In the genomic region with DNA sequence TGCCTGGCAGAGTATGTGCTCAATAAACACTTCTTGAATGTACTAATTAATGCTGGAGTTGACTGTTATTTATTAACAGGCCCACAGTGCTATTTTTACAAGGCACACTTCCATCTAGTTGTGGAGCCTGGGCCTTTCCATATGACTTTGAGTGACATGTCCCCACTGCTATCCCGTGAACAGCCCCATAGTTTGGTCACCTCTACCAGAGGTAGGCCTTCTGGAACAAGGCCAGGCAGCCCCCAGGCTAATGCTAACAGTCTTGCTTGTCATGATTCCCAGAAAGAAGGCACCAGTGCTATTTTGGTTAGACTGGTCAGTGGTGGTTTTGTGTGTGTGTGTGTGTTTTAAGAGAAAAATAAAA, we compare ENCODE assay signal across 20 mouse cellular contexts.
DNase-seq lines count a peak whose midpoint lies in the region; ATAC-seq and TF ChIP-seq lines count a peak whose summit lies in the region.
"Had no signal": no experiment of that assay in that cellular context is flagged by ENCODE, and none has a peak within 500 bp of the region (broad histone marks: within the 10 kb centered on the region; RNA-seq: fewer than 3 reads in every experiment).

No protein-coding gene starts in this region.

- no peak overlapping the region for H3K27ac ChIP-seq in cerebellum, adult 2 months (ENCODE audit: insufficient read depth, low read length)
- H3K27ac ChIP-seq in kidney, postnatal 0 days, result peak overlapping the region; percentile 80
- H3K27ac ChIP-seq in liver, embryonic 15.5 days (replicated peaks), result peak overlapping the region; percentile 45; the same call in 1 of the 2 replicates
- H3K27ac ChIP-seq in forebrain, embryonic 16.5 days (ENCODE audit: low read length), result no peak overlapping the region
- H3K27ac ChIP-seq: hindbrain, embryonic 15.5 days had no signal

- no peaks in the 10 kb centered on the region for H3K36me3 ChIP-seq in kidney, postnatal 0 days (ENCODE audit: insufficient read depth, low read length)
- no peaks in the 10 kb centered on the region for H3K36me3 ChIP-seq in liver, embryonic 15.5 days (replicated peaks)
- H3K36me3 ChIP-seq in forebrain, embryonic 16.5 days (ENCODE audit: control insufficient read depth, insufficient read depth), result no peaks in the 10 kb centered on the region
- H3K36me3 ChIP-seq: G1E; hindbrain, embryonic 15.5 days had no signal

- ATAC-seq in kidney, postnatal 0 days (replicated peaks; ENCODE audit: low FRiP score, low read depth), result peak; percentile 62; the same call in 1 of the 2 replicates
- ATAC-seq in liver, embryonic 15.5 days (ENCODE audit: insufficient read depth), result no peak
- no peak for ATAC-seq in forebrain, embryonic 16.5 days
- ATAC-seq in inflammation-experienced regulatory T-cells, adult 6 months, result no peak
- ATAC-seq: CD4-positive, CD25-positive, alpha-beta regulatory T cell, adult 4 months had no signal

- H3K9me3 ChIP-seq in kidney, postnatal 0 days (replicated peaks; ENCODE audit: low read length), result no peaks in the 10 kb centered on the region
- H3K9me3 ChIP-seq in liver, embryonic 15.5 days (replicated peaks), result no peaks in the 10 kb centered on the region
- H3K9me3 ChIP-seq in forebrain, embryonic 16.5 days (ENCODE audit: control insufficient read depth, low read length), result no peaks in the 10 kb centered on the region
- H3K9me3 ChIP-seq: G1E; hindbrain, embryonic 15.5 days had no signal

- WGBS in cerebellum, adult 2 months, result 83% methylated on average over 1 of the region's 1 CpGs
- 32% methylated on average over 1 of the region's 1 CpGs for WGBS in kidney, postnatal 0 days
- WGBS in liver, embryonic 15.5 days (ENCODE audit: insufficient replicate concordance), result 37% methylated on average over 1 of the region's 1 CpGs
- 53% methylated on average over 1 of the region's 1 CpGs for WGBS in forebrain, embryonic 16.5 days

- no peak overlapping the region for H3K4me3 ChIP-seq in cerebellum, adult 2 months (replicated peaks; ENCODE audit: insufficient read depth, low read depth, low read length)
- no peak overlapping the region for H3K4me3 ChIP-seq in kidney, postnatal 0 days (replicated peaks; ENCODE audit: low read depth, low read length)
- H3K4me3 ChIP-seq in liver, embryonic 15.5 days (replicated peaks), result no peak overlapping the region
- H3K4me3 ChIP-seq in forebrain, embryonic 16.5 days (replicated peaks; ENCODE audit: low read length), result no peak overlapping the region
- H3K4me3 ChIP-seq: hindbrain, embryonic 15.5 days; myocyte had no signal

- TF ChIP-seq POLR2A in cerebellum, adult 2 months (IDR thresholded peaks at IDR 0.05; ENCODE audit: borderline replicate concordance, insufficient read depth, low read length), result no peak

- H3K4me2 ChIP-seq in kidney, postnatal 0 days (ENCODE audit: low read length), result no peak overlapping the region
- no peak overlapping the region for H3K4me2 ChIP-seq in liver, embryonic 15.5 days
- H3K4me2 ChIP-seq in forebrain, embryonic 16.5 days (ENCODE audit: low read length), result no peak overlapping the region
- H3K4me2 ChIP-seq: heart, embryonic 11.5 days; hindbrain, embryonic 15.5 days had no signal

- no peaks in the 10 kb centered on the region for H3K4me1 ChIP-seq in cerebellum, adult 2 months (ENCODE audit: control insufficient read depth, insufficient read depth, low read length)
- H3K4me1 ChIP-seq in kidney, postnatal 0 days (replicated peaks; ENCODE audit: insufficient read depth, low read length), result peaks cover 15% of the 10 kb centered on the region
- peaks cover 29% of the 10 kb centered on the region for H3K4me1 ChIP-seq in liver, embryonic 15.5 days (replicated peaks)
- H3K4me1 ChIP-seq in forebrain, embryonic 16.5 days (replicated peaks; ENCODE audit: control insufficient read depth, insufficient read depth, low read length), result no peaks in the 10 kb centered on the region

- H3K27me3 ChIP-seq in cerebellum, adult 2 months (ENCODE audit: control insufficient read depth, insufficient read depth, low read length), result no peaks in the 10 kb centered on the region
- H3K27me3 ChIP-seq in kidney, postnatal 0 days (ENCODE audit: insufficient read depth, low read length), result no peaks in the 10 kb centered on the region
- no peaks in the 10 kb centered on the region for H3K27me3 ChIP-seq in liver, embryonic 15.5 days
- H3K27me3 ChIP-seq in forebrain, embryonic 16.5 days (replicated peaks; ENCODE audit: control insufficient read depth, insufficient read depth, low read length), result no peaks in the 10 kb centered on the region
- H3K27me3 ChIP-seq: hindbrain, embryonic 15.5 days had no signal

- H3K9ac ChIP-seq in kidney, postnatal 0 days (ENCODE audit: low read depth, low read length), result no peak overlapping the region
- H3K9ac ChIP-seq in liver, embryonic 15.5 days, result no peak overlapping the region
- H3K9ac ChIP-seq in forebrain, embryonic 16.5 days (replicated peaks; ENCODE audit: low read depth, low read length), result no peak overlapping the region
- H3K9ac ChIP-seq: hindbrain, embryonic 15.5 days had no signal

- peak; percentile 12 to 15 for DNase-seq in cerebellum, postnatal 10 days
- no peak for DNase-seq in cerebellum, adult 2 months
- DNase-seq in kidney, adult 11 months, result peak; percentile 90
- DNase-seq in kidney, postnatal 0 days (ENCODE audit: low spot score), result no peak
- no peak for DNase-seq in right cerebral cortex, adult 18-20 months
- DNase-seq: cerebellum, postnatal 14 days; embryo, embryonic 11 days; gastrocnemius, postnatal 25 days; heart, postnatal 36 days; lung, adult 2 months; midbrain, embryonic 14.5 days; thymus, postnatal 4 days had no signal

- no peak for TF ChIP-seq CTCF in cerebellum, adult 2 months (IDR thresholded peaks at IDR 0.05; ENCODE audit: borderline replicate concordance, insufficient read depth, low read depth, low read length)
- TF ChIP-seq CTCF in kidney, postnatal 0 days (IDR thresholded peaks at IDR 0.05; ENCODE audit: low read depth), result no peak

Comparison
In these comparisons a context has a peak if more than half of its experiments do, and no peak if none do; other contexts are left out.
1. DNase-seq: peak in cerebellum, postnatal 10 days (2 of 2) and kidney, adult 11 months (single experiment); none in cerebellum, adult 2 months (0 of 2), kidney, postnatal 0 days (single experiment) and right cerebral cortex, adult 18-20 months (single experiment).
2. H3K27ac ChIP-seq: peak in kidney, postnatal 0 days (single experiment) and liver, embryonic 15.5 days (single experiment); none in cerebellum, adult 2 months (single experiment) and forebrain, embryonic 16.5 days (single experiment).